Comparison of ENCODE assay signal across 8 mouse cellular contexts in the genomic region with DNA sequence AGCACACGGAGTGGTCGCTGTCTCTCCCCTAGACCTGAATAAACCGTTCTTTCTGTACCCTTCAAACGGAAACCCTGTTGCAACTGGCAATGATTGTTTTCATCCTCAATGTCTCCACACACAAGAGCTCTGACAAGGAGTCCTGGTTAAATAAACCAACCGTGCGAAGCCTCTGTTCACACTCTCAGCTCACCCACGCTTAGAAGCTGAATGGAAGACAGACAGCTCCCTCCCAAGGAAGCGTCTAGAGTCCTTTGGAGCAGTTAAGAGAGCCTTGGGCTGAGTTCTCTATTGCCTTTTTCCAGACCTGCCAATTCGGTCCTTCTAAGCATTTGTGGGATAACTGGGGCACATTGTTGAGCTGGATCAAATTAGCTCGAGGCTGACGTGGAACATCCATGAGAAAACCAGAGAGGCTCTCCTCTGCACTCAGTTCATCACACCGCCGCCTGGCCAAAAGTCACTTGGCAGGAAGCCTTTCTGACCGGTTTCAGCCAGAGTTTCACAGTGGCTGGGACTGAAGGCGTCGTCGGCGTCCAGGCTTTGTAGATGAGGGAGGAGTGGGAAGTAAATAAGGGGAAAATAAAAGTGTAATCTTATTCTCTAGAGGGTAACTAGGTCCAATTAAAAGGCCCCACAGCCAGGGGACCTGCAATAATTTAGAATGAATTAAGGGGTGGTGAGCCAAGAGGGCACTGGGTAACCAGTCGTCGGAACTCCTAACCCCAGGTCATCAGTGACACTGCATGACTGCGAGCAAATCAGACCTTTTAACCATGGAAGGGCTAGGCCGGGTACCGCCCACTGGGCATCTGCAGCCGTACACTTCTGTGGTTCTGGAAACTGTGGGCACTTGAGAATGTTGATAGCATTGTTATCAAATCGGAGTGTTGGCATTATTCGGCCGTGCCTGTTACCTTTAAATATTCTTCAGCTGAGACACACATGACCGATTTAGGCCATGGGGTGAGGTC.
DNase-seq lines count a peak whose midpoint lies in the region; ATAC-seq and TF ChIP-seq lines count a peak whose summit lies in the region.

No protein-coding gene starts in this region.

- H3K4me2 ChIP-seq in heart, postnatal 0 days (ENCODE audit: low read depth, low read length), result 0 out of 2 replicates have a peak overlapping the region, but pooled peaks have one; percentile 7
- no peak overlapping the region for H3K4me2 ChIP-seq in limb, embryonic 15.5 days
- no peak overlapping the region for H3K4me2 ChIP-seq in hindbrain, embryonic 11.5 days (replicated peaks; ENCODE audit: low read depth, low read length)

- no peaks in the 10 kb centered on the region for H3K36me3 ChIP-seq in E14TG2a.4 (ENCODE audit: insufficient read depth, low read length)
- no peaks in the 10 kb centered on the region for H3K36me3 ChIP-seq in heart, postnatal 0 days (replicated peaks; ENCODE audit: control insufficient read depth, insufficient read depth, low read length)
- H3K36me3 ChIP-seq in limb, embryonic 15.5 days, result no peaks in the 10 kb centered on the region
- H3K36me3 ChIP-seq in hindbrain, embryonic 11.5 days (ENCODE audit: control insufficient read depth, insufficient read depth, low read length), result no peaks in the 10 kb centered on the region

- H3K9me3 ChIP-seq in E14TG2a.4 (ENCODE audit: low read length), result 0 out of 2 replicates have a peak, but pooled peaks cover 4% of the 10 kb centered on the region
- no peaks in the 10 kb centered on the region for H3K9me3 ChIP-seq in heart, postnatal 0 days (replicated peaks; ENCODE audit: control insufficient read depth, low read length)
- H3K9me3 ChIP-seq in limb, embryonic 15.5 days, result no peaks in the 10 kb centered on the region
- H3K9me3 ChIP-seq in hindbrain, embryonic 11.5 days (ENCODE audit: control insufficient read depth, low read length), result no peaks in the 10 kb centered on the region

- H3K27me3 ChIP-seq in E14TG2a.4 (ENCODE audit: insufficient read depth, low read length), result peaks cover 27% of the 10 kb centered on the region; the same call in 1 of the 2 replicates
- no peaks in the 10 kb centered on the region for H3K27me3 ChIP-seq in heart, postnatal 0 days (ENCODE audit: control insufficient read depth, insufficient read depth, low read length)
- H3K27me3 ChIP-seq in limb, embryonic 15.5 days, result no peaks in the 10 kb centered on the region
- H3K27me3 ChIP-seq in hindbrain, embryonic 11.5 days (ENCODE audit: control insufficient read depth, insufficient read depth, low read length), result no peaks in the 10 kb centered on the region

- H3K4me1 ChIP-seq in E14TG2a.4 (replicated peaks; ENCODE audit: low read depth, low read length), result peaks cover 65% of the 10 kb centered on the region
- H3K4me1 ChIP-seq in heart, postnatal 0 days (ENCODE audit: control insufficient read depth, insufficient read depth), result peaks cover 63% of the 10 kb centered on the region
- peaks cover 33% of the 10 kb centered on the region for H3K4me1 ChIP-seq in limb, embryonic 15.5 days
- H3K4me1 ChIP-seq in hindbrain, embryonic 11.5 days (replicated peaks; ENCODE audit: control insufficient read depth, insufficient read depth, low read length), result no peaks in the 10 kb centered on the region

- no peak overlapping the region for H3K9ac ChIP-seq in heart, postnatal 0 days (replicated peaks; ENCODE audit: low read depth, low read length)
- no peak overlapping the region for H3K9ac ChIP-seq in limb, embryonic 15.5 days
- no peak overlapping the region for H3K9ac ChIP-seq in hindbrain, embryonic 11.5 days (ENCODE audit: low read depth, low read length)

- TF ChIP-seq CTCF in E14TG2a.4 (conservative IDR thresholded peaks at IDR 0.05; ENCODE audit: low read length), result no peak
- TF ChIP-seq CTCF in heart, postnatal 0 days (IDR thresholded peaks at IDR 0.05; ENCODE audit: low read depth), result no peak

- H3K27ac ChIP-seq in heart, postnatal 0 days (ENCODE audit: low read depth), result peak overlapping the region; percentile 91
- H3K27ac ChIP-seq in limb, embryonic 15.5 days, result peak overlapping the region; percentile 67
- H3K27ac ChIP-seq in hindbrain, embryonic 11.5 days (ENCODE audit: low read depth, low read length), result no peak overlapping the region

- DNase-seq in adrenal gland, postnatal 25 days, result peak; percentile 49
- DNase-seq in heart, postnatal 0 days (ENCODE audit: low spot score), result peak; percentile 84
- DNase-seq in spleen, postnatal 14 days (ENCODE audit: low spot score in 2 of 2), result no peak
- no peak for DNase-seq in layer of hippocampus, adult 11-12 months (ENCODE audit: low spot score)
- no peak for DNase-seq in thymus, postnatal 0 days (ENCODE audit: low spot score)
- DNase-seq in hindbrain, embryonic 11.5 days (ENCODE audit: low spot score), result no peak

- no peak for TF ChIP-seq EP300 in heart, postnatal 0 days (IDR thresholded peaks at IDR 0.05; ENCODE audit: low read depth)

- 36% methylated on average over 28 of the region's 28 CpGs for WGBS in heart, postnatal 0 days
- WGBS in limb, embryonic 15.5 days, result 59% methylated on average over 28 of the region's 28 CpGs
- 75% methylated on average over 28 of the region's 28 CpGs for WGBS in hindbrain, embryonic 11.5 days

- ATAC-seq in heart, postnatal 0 days (ENCODE audit: insufficient read depth, low read depth), result peak; percentile 89
- ATAC-seq in limb, embryonic 15.5 days (ENCODE audit: insufficient number of reproducible peaks, low FRiP score, low TSS enrichment, low read depth), result peak; percentile 60; the same call in 1 of the 2 replicates
- ATAC-seq in hindbrain, embryonic 11.5 days (ENCODE audit: low FRiP score), result no peak

- peak overlapping the region; percentile 14; the same call in 1 of the 2 replicates for H3K4me3 ChIP-seq in E14TG2a.4 (replicated peaks; ENCODE audit: low read length)
- no peak overlapping the region for H3K4me3 ChIP-seq in heart, postnatal 0 days (ENCODE audit: low read depth, low read length)
- H3K4me3 ChIP-seq in limb, embryonic 15.5 days, result no peak overlapping the region
- no peak overlapping the region for H3K4me3 ChIP-seq in hindbrain, embryonic 11.5 days (ENCODE audit: low read depth, low read length)

Comparison
In these comparisons a context has a peak if more than half of its experiments do, and no peak if none do; other contexts are left out.
1. DNase-seq: peak in adrenal gland, postnatal 25 days (single experiment) and heart, postnatal 0 days (single experiment); none in spleen, postnatal 14 days (0 of 2), layer of hippocampus, adult 11-12 months (single experiment), thymus, postnatal 0 days (single experiment) and hindbrain, embryonic 11.5 days (single experiment).